Mouse (Mus musculus): Measurements from ENCODE around the gene Hist1h2be. TPM values are rescaled to one million over a fixed set of nuclear protein-coding genes. Genes with fewer than 3 reads are reported as not detected.
A peak's percentile ranks its signal among the peaks of the same experiment; 100 is the strongest.
"Not testable (repeated sequence)": the region's sequence is repeated elsewhere in the genome, so short reads cannot be mapped to it uniquely, and the experiment has no call there.

Gene Hist1h2be
- polyA plus RNA-seq, 1 experiment from 2014 or later = 2.5 TPM

DNA sequence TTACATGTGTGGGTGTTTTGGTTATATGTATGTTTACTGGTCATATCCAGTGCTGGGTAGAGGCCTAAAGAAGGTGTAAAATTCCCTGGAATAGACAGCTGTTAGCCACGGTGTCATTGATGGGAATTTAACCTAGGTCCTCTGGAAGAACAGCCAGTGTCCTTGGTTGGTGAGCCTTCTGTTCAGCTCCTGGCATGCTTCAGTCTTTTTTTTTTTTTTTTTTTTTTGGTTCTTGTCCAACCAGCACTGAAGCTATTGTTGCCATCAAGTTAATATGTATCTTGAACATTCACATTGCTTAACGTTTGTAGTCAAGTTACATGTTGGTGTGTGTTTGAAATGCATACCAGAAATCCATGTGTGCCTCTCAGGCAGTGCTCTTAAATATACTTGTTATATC is 56.4 kb downstream of the Hist1h2be start:
- Histone ChIP-seq H3K4me1 (peaks cover 9% of the 10 kb centered on the region; the same call in 1 of the 2 replicates), H3K27ac (replicated peaks) (peak overlapping the region; percentile 97; the same call in 1 of the 2 replicates), H3K4me2 (replicated peaks) (no peak overlapping the region), H3K27me3 (no peaks in the 10 kb centered on the region), H3K4me3 (no peak overlapping the region), H3K36me3 (no peaks in the 10 kb centered on the region), H3K9me3 (no peaks in the 10 kb centered on the region), H3K9ac (replicated peaks) (no peak overlapping the region)
- ATAC-seq (replicated peaks) = no peak
- 90% methylated on average over 2 of the region's 2 CpGs for WGBS

DNA sequence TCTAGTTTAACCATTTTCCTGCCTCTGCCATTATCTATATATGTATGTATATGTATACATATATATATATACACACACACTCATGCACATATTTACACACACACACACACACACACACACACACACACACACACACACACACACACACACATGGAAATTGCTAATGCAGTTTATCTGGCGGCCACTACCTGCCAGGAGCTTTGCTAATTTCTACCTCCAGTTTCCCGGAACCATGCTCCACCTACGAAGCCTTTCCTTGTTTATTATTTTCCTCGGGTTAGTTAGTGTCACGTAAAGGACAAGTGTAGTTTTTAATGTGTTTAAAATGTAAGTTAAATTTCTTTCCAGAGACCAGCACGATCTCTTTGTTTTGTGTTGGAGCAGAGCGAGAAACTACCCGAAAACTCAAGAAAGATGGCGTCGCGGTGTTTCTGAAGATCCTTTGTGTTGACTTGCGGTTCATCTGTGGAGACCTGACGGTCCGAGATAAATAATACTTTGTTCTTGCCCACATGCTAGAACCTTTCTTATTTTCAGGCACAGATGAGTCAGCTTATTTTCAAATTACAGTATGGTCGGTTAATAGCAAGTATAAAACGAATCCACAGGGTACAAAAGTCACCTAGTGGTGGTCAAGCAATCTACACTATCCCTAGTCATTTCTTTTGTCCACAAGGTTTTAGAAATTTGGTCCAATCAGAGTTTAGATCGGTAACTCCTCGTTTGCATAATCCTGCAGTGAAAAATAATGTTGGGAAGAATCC is 58.0 kb downstream of the Hist1h2be start:
- under 1% methylated on average over 18 of the region's 18 CpGs for WGBS
- ATAC-seq (replicated peaks) = peak; percentile 50
- H3K36me3 ChIP-seq = no peaks in the 10 kb centered on the region
- H3K4me3 ChIP-seq = peak overlapping the region; percentile 50
- H3K4me2 ChIP-seq (replicated peaks) = peak overlapping the region; percentile 65
- peak overlapping the region; percentile 56 for H3K9ac ChIP-seq (replicated peaks)
- peak overlapping the region; percentile 97 for H3K27ac ChIP-seq (replicated peaks)
- H3K4me1 ChIP-seq = peaks cover 9% of the 10 kb centered on the region; the same call in 1 of the 2 replicates
- no peaks in the 10 kb centered on the region for H3K9me3 ChIP-seq
- no peaks in the 10 kb centered on the region for H3K27me3 ChIP-seq

DNA sequence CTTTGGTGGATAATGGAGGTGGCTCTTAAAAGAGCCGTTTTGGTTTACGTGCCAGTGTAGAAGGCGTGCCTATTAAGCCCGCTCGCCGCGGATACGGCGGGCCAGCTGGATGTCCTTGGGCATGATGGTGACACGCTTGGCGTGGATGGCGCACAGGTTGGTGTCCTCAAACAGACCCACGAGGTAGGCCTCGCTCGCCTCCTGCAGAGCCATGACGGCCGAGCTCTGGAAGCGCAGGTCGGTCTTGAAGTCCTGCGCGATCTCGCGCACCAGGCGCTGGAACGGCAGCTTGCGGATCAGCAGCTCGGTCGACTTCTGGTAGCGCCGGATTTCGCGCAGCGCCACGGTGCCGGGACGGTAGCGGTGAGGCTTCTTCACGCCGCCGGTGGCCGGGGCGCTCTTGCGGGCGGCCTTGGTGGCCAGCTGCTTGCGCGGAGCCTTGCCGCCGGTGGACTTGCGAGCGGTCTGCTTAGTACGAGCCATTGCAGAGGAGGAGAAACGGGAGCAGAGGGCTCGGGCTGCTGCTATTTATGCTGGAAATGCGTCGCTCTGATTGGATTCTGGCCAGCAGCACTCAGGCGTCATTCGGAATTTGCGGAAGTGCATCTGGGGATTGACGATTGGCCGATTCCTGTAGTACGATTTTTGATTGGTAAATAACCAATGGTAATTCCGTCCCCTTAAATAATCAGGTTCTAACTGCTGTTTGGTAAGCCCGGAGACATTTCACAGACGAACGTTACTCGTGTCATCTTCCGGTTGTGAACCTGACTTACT is 58.9 kb downstream of the Hist1h2be start, which contains the start of gene Hist1h3e:
Gene Hist1h3e, minus strand, starts transcription at position 487 of the 777 bp plus-strand sequence.
- not testable (repeated sequence) for H3K27me3 ChIP-seq, H3K4me1 ChIP-seq, H3K9me3 ChIP-seq, H3K36me3 ChIP-seq
- peak within 1 kb of the TSS; percentile 50 for H3K4me3 ChIP-seq
- WGBS = under 1% methylated on average over 37 of the region's 67 CpGs
- ATAC-seq (replicated peaks) = peak; percentile 95
- peak within 1 kb of the TSS; percentile 97 for H3K27ac ChIP-seq (replicated peaks)
- H3K9ac ChIP-seq (replicated peaks) = peak within 1 kb of the TSS; percentile 72
- peak within 1 kb of the TSS; percentile 65 for H3K4me2 ChIP-seq (replicated peaks)

DNA sequence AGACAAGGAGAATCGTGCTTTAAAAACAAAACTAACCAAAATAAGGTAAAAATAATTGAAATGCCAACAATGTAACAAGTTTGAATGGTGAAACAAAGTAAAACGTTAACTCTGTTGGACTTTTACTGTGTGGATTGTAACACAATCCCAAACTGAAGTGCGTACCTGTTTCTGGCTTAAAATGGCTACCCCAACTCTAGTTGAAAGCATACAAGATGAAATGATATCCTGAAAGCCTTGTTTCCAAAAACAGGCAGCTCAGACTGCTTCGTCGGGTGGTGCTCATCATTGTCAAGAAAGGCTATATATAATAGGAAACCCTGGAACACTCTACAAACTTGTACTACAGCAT is 59.4 kb downstream of the Hist1h2be start:
- WGBS = 0% methylated on average over 2 of the region's 5 CpGs
- Histone ChIP-seq H3K4me1 (peaks cover 14% of the 10 kb centered on the region), H3K27ac (replicated peaks) (peak overlapping the region; percentile 97)

DNA sequence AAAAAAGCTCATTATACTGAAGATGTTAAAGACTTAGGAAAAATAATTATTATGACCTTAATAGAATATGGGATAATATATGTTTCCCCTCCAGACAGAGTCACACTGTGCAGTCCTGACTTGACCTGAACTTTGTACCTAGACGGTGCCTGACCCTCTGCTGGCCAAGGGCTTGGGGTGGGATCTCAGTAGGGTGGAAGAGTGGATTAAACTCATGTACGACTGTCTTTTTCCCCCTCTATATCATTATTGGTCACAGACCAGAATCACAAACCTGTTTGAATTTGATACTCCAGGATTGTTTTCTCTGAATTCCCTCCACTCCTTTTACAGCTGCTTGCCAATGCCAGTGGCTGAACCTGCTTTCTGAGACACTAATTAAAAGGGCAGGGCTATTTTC is 60.2 kb downstream of the Hist1h2be start:
- not testable (repeated sequence) for H3K27ac ChIP-seq (replicated peaks)

More for the DNA sequence above, 59.4 kb downstream of the Hist1h2be start:
- ATAC-seq (replicated peaks); H3K36me3 ChIP-seq; H3K9me3 ChIP-seq; H3K27me3 ChIP-seq: not testable (repeated sequence)
- Histone ChIP-seq H3K4me2 (replicated peaks) (peak overlapping the region; percentile 41), H3K4me3 (peak overlapping the region; percentile 50), H3K9ac (replicated peaks) (peak overlapping the region; percentile 72)

DNA sequence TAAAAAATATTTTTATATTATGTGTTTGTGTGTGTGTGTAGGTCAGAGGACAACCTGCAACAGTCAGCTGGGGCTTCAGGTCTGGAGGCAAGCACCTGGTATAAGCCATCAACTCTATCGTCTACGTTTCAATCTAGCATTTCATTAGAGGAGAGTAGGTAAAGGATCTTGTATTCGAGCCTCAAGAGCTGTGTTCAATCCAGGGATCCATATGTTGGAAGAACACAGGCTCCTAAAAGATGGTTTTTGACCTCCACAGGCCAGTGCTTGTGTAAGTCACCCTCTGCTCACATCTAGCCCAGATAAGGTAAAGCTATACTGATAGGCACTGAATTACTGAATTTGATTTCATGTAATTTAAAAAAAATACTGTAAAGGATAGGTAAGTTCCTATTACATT is 64.0 kb downstream of the Hist1h2be start:
- no peak overlapping the region for H3K4me2 ChIP-seq (replicated peaks)
- 68% methylated on average over 3 of the region's 3 CpGs for WGBS

More for the DNA sequence above, 60.2 kb downstream of the Hist1h2be start:
- not testable (repeated sequence) for H3K4me3 ChIP-seq; ATAC-seq (replicated peaks); H3K36me3 ChIP-seq; H3K9me3 ChIP-seq; H3K27me3 ChIP-seq; H3K9ac ChIP-seq (replicated peaks)
- WGBS = 10% methylated on average over 2 of the region's 2 CpGs
- Histone ChIP-seq H3K4me1 (peaks cover 17% of the 10 kb centered on the region), H3K4me2 (replicated peaks) (peak overlapping the region; percentile 15; the same call in 1 of the 2 replicates)

DNA sequence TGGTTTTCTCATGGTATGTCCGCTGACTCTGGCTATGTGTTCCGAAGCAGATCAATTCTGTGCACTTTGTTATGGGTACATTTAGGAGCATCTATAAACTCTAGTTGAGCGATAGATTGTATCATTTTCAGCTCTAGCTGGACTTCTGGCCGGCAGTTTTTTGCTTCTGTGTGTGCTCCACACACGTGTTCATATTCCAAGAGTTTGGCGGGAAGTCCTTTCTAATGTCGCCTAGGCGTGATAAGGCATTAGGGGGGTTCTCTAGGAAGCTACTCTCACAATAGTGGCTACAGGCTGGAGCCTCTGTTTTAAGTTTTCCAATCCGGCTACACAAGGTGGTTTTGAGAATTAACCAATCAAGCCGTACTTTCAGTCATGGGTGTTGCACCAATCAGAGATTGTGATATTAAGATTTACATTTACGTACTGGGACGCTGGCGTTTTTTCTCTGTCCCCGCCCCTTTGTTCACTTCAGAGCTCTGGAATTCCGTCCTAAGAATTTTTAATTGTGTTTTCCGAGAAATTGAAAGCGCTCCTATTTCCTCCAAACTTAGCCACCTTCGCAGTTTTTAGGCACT is 65.0 kb downstream of the Hist1h2be start:
- Histone ChIP-seq H3K27ac (replicated peaks) (peak overlapping the region; percentile 97), H3K36me3 (no peaks in the 10 kb centered on the region), H3K4me3 (peak overlapping the region; percentile 57), H3K27me3 (no peaks in the 10 kb centered on the region), H3K9me3 (no peaks in the 10 kb centered on the region), H3K9ac (replicated peaks) (peak overlapping the region; percentile 78), H3K4me2 (replicated peaks) (peak overlapping the region; percentile 99), H3K4me1 (peaks cover 35% of the 10 kb centered on the region)
- under 1% methylated on average over 18 of the region's 18 CpGs for WGBS
- ATAC-seq (replicated peaks) = peak; percentile 84

More for the DNA sequence above, 64.0 kb downstream of the Hist1h2be start:
- Histone ChIP-seq H3K36me3 (no peaks in the 10 kb centered on the region), H3K9me3 (no peaks in the 10 kb centered on the region), H3K27me3 (no peaks in the 10 kb centered on the region), H3K4me3 (no peak overlapping the region), H3K27ac (replicated peaks) (peak overlapping the region; percentile 97; the same call in 1 of the 2 replicates), H3K9ac (replicated peaks) (no peak overlapping the region), H3K4me1 (peaks cover 28% of the 10 kb centered on the region)
- no peak for ATAC-seq (replicated peaks)

DNA sequence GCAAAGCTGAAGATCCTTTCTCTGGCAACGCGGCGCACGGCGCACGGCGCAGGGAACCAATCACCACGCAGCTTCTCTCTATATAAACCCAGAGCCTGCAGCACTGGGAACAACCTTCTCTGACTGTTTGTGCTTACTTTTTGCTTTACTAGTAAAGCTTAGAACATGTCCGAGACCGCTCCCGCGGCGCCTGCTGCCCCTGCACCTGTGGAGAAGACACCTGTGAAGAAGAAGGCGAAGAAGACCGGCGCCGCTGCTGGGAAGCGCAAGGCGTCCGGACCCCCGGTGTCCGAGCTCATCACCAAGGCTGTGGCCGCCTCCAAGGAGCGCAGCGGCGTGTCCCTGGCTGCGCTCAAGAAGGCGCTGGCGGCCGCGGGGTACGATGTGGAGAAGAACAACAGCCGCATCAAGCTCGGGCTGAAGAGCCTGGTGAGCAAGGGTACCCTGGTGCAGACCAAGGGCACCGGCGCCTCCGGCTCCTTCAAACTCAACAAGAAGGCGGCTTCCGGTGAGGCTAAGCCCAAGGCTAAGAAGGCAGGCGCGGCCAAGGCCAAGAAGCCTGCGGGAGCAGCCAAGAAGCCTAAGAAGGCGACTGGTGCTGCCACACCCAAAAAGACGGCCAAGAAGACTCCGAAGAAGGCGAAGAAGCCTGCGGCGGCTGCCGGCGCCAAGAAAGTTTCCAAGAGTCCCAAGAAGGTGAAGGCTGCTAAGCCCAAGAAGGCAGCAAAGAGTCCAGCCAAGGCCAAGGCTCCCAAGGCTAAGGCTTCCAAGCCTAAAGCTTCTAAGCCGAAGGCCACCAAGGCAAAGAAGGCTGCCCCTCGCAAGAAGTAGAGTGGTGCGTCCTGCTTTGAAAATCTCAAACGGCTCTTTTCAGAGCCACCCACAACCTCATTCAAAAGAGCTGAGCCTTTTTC is 65.7 kb downstream of the Hist1h2be start:
- H3K4me1 ChIP-seq = peaks cover 37% of the 10 kb centered on the region
- H3K27ac ChIP-seq (replicated peaks) = peak overlapping the region; percentile 97
- no peaks in the 10 kb centered on the region for H3K9me3 ChIP-seq
- ATAC-seq (replicated peaks) = peak; percentile 87
- no peaks in the 10 kb centered on the region for H3K36me3 ChIP-seq
- H3K9ac ChIP-seq (replicated peaks) = peak overlapping the region; percentile 78
- under 1% methylated on average over 54 of the region's 54 CpGs for WGBS
- no peaks in the 10 kb centered on the region for H3K27me3 ChIP-seq
- H3K4me3 ChIP-seq = peak overlapping the region; percentile 57
- peak overlapping the region; percentile 99 for H3K4me2 ChIP-seq (replicated peaks)

DNA sequence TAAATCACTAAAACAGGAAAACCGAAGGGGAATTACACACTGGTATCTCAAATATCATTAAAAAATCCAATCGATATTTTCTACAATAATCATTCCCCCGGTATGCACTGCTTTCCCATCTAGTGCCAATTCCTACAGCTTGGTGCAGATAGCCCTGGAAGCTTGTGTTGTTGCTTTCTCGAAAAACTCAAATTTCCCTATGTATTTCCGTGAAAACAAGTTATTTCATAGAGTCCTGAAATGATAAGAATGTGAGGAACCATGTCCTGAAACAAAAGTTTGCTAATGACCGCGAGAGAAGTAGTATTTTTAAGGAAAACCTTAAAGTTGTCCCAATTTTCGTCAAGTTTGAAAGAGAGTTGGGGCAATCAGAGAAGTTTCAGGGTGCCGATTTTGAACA is 66.5 kb downstream of the Hist1h2be start:
- WGBS = 22% methylated on average over 9 of the region's 9 CpGs
- H3K4me3 ChIP-seq = peak overlapping the region; percentile 57

DNA sequence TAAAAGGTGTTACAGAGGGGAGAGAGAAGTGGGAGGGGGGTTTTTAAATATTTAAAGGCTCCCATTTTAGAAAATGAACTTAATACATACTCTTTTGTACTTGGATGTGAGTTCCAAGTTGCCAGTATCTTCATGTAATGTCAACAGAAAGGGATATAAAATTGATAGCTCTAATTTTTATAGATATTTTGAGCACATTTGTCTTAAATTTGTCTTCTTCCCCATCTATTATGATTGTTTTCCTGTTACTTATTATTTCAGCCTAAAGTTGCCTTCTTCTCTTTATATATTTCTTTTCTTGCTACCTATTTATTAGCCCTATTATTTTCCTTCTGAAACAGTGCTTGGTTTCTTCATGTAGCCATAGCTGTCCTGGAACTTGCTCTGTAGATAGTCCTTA is 68.0 kb downstream of the Hist1h2be start, which contains the start of gene Hist1h1d:
Gene Hist1h1d, plus strand, starts transcription at position 301 of the 400 bp plus-strand sequence.
- Histone ChIP-seq H3K27me3 (no peaks in the 10 kb centered on the region), H3K4me1 (peaks cover 37% of the 10 kb centered on the region), H3K27ac (replicated peaks) (peak within 1 kb of the TSS; percentile 97), H3K36me3 (no peaks in the 10 kb centered on the region), H3K9me3 (no peaks in the 10 kb centered on the region), H3K4me3 (0 out of 2 replicates have a peak within 1 kb of the TSS, but pooled peaks have one; percentile 57), H3K9ac (replicated peaks) (peak within 1 kb of the TSS; percentile 78; the same call in 1 of the 2 replicates), H3K4me2 (replicated peaks) (peak within 1 kb of the TSS; percentile 99)
- ATAC-seq (replicated peaks) = no peak

More for the DNA sequence above, 66.5 kb downstream of the Hist1h2be start:
- no peaks in the 10 kb centered on the region for H3K27me3 ChIP-seq
- peak overlapping the region; percentile 78 for H3K9ac ChIP-seq (replicated peaks)
- peak overlapping the region; percentile 99 for H3K4me2 ChIP-seq (replicated peaks)
- H3K9me3 ChIP-seq = no peaks in the 10 kb centered on the region
- H3K36me3 ChIP-seq = no peaks in the 10 kb centered on the region
- peaks cover 37% of the 10 kb centered on the region for H3K4me1 ChIP-seq
- no peak for ATAC-seq (replicated peaks)
- peak overlapping the region; percentile 97 for H3K27ac ChIP-seq (replicated peaks)
